Mouse (Mus musculus) adrenal gland, postnatal 10 days (tissue): ENCODE measurements around the gene Slc9a1. TPM values are rescaled to one million over a fixed set of nuclear protein-coding genes. Genes with fewer than 3 reads are reported as not detected.

Experiments used
- DNase-seq: peaks from one replicate; pipeline ENCODE4 v3.0.0; 2021; ENCODE audit warnings: mixed read lengths
- total RNA-seq, 2 experiments: library from RNA; stranded (reverse); gene quantifications; 2 replicates each; pipeline ENCODE4 v1.2.3; 2021

The Slc9a1 gene
- total RNA-seq, 2 experiments from 2014 or later, result 31.9 to 42.5 TPM

DNA sequence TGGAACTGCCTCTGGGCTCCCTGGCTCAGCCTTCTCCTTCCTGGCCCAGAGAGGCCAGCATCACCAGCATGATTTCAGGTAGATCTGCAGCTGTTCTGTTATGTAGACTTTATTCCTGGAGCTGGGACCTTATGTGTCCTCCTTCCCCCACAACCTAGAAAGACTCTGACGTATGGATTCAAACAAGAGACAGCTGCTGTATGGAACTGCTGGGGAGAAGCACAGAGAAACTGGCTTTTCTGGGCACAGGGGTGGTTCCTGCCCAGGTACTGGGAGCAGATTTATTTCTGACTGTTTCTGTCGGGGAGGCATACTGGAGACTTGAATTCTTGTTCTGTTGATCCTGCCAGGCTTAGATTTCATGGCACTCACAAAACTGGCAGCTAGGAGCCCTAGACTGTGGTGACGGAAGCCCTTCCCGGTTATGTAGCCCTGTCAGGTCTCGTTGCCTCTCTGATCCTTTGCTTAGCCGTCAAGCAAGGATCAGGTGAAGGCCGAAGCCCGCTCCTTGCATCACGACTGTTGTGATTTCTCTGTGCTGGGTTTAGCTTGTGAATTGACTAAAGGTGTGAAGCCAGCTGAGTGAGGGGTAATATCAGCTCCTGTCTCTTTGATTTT is 34.2 kb downstream of the Slc9a1 start:
- no peak for DNase-seq

DNA sequence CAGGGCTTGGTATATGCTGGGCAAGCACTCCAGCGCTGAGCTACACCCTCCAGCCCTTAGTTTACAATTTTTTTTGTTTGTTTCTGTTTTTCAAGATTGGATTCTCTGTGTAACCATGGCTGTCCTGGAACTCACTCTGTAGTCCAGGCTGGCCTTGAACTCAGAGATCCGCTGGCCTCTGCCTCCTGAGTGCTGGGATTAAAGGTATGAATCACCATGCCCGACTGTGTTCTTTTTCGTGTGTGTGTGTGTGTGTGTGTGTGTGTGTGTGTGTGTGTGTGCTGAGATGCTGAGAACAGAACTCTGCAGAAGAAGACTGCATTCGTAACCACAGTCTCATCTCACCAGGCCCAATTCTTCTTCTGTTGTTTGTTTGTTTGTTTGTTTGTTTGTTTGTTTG is 34.8 kb downstream of the Slc9a1 start:
- no peak for DNase-seq

DNA sequence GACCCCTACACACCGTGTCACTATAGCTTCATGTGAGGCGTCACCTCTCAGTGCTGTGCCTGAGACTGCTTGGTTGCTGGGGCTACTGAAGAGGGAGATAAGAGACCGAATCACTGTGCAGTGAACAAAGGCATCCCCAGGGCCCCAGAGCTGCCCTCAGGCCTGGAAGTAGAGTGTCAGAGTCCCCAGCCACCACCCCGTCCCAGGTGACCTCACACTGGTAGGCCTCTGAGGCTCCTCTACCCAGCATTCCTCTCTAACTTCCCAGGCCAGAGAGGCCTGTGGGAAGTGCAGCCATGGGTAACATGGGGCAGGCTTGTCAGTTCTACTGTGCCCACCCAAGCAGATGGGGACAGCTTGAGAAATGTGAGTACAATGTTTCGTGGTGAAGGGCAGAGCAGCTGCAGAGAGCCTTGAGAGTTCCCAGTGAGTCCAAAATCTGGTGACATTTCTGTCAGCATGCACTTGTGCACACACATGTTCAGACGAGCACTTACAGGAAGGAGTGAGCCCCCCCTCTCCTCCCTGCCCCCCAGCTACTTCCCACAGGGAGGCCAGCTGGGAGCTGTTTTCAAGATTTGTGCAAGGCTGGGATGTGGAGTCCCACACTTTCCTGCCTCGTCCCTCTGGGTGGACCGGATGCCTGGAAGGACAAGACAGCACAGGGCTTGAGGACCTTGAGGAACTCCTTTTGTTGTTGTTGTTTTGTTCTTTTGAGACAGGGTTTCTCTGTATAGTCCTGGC is 37.0 kb downstream of the Slc9a1 start:
- no peak for DNase-seq

DNA sequence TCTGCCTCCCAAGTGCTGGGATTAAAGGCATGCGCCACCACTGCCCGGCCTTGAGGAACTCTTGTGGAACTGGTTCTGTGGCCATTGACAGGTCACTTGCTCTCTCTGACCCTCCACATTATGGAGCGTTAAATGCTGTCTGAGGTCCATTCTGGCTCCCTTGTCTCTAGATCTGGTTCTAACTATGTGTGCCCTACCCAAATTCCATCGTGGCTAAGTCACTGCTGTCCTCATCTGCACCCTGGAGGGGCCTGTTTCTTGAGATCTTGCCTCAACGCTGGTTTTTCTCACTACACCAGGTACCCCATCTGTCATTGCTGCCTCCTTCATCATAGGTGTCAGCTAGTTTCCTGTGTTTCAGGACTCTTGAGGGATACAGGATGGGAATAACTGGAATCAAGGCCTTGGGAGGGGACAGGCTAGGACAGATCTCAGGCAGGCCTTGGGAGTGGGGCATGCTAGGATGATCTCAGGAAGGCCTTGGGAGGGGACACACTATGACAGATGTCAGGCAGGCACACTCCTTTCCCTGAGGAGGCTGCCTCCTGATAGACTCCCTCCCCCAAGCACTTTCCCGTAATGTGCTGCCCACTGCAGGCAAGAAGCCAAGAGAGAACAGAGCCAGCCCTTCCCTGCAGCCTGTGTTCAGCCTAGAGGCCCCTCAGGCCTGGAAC is 37.7 kb downstream of the Slc9a1 start:
- DNase-seq, result peak; percentile 73

DNA sequence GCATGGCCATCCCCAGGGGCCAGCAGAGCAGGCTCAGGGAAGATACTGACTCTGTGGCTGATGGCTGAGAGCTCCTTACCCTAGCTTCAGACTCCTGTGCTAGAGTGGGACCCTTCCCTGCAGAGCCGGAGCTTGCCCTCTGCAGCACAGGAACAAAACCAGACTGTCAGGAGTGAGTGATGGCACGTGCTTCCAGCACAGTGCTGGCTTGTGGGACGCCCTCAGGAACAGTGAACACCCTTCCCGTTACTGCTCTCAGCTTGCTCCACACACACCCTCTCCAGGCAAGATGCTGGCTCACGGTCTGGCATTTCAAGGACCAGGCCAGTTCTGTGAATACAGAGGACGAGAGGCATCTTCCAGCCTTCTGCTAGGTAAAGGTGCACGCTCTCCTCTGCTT is 38.5 kb downstream of the Slc9a1 start:
- DNase-seq, result no peak

DNA sequence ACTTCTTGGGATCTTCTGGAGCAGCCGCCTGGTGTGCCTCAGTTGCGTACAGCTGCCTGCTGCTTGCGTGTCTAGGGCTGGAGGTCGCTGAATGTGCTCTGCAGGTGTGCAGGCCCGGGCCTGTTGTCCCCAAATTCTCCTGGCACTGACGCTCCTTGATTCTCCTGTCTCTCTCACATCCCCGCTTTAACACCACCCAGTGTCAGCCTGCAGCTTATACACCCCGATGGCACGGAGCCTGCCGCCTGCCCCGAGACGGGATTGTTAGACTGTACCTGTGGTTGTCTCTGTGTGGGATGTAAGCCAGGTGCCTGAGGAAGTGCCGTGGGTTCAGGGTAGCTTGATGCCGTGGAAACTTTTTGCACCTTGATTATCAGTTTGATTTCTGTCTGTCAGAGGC is 41.5 kb downstream of the Slc9a1 start:
- DNase-seq, result no peak

DNA sequence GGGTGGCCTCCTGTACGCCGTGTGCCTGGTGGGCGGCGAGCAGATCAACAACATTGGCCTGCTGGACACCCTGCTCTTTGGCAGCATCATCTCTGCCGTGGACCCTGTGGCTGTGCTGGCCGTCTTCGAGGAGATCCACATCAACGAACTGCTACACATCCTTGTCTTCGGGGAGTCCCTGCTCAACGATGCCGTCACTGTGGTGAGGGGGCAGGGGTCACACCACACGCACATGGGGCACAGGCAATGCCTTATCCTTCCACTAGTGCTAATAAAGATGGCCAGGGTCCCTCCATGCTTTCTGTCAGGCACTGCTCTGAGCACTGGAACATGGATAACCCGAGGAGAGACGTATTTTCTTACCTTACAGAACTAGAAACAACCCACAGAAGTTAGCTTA is 42.6 kb downstream of the Slc9a1 start:
- DNase-seq, result no peak

DNA sequence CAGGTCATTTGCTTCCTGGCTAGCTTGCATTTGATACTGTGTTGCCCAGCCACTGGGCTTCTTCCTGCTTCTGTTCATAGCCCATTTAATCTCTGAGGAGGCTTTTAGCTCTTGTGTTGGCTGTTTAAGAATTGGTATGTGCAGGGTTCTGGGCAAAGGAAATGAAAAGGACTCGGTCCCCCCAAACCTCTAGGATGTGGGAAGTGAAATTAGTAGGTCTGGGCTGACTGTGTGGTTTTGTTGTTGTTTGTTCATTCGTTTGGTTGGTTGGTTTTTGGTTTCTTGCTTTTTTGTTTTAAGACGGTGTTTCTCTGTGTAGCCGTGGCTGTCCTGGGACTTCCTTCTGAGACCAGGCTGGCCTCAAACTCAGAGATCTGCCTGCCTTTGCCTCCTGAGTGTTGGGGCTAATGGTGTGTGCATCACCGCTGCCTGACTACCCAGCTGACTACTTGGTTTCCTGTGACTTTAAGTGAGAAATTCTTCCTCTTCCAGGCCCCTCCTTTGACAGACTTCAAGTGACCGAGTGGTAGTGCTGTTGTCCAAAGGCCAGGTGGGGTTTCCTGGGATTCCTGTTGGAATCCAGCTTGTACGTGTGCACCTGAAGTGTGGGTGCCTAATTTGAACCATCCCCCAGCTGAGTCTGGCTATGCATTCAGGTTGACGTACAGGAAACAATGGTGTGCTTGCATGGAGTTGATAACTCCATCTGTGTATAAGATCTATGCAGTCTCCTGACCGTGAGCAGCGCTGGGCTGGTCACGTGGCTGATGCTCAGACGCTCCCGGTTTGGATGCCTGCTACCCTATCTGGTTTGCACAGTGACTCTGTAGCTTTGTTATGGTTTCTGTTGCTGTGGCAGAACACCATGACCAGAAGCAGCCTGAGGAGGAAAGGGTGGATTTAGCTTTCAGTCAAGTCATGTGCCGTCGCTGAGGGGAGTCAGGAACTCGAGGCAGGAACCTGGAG is 43.4 kb downstream of the Slc9a1 start:
- DNase-seq, result no peak

DNA sequence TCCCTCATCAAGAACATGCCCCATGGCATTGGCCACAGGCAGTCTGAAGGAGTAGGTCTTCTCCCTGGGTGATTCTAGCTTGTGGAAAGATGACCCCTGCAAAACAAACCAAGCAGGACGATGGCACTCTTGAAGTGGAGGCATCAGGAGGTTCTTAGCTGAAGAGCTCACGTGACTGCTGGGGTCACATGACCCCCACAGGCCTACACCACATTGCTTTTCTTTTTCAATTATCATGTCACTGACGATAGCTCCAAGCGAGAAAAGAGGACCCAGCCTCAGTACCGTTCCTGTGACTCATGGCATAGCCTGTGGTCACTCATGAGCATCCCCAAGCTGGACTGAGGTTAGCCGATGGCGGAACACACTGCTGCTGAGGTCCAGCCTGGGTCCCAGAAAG is 44.1 kb downstream of the Slc9a1 start:
- DNase-seq, result no peak

DNA sequence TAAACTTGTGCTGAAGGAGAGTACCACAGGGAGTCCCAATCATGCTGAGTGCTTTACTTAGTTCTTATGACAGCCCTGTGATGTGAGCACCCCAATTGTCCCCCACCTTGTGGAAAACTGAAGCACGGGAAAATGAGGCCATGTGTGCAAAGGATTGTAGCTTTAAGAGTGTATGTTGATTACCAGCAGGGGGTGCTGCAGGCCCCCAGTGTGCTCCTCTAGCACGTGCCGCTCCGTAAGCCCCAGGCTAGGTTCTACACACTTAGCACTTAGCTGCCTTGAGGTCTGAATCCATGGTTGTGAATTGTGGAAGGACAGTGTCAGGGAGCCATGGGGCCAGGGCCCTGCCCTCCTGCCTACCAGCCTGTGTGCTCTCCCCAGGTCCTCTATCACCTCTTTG is 45.4 kb downstream of the Slc9a1 start:
- no peak for DNase-seq

DNA sequence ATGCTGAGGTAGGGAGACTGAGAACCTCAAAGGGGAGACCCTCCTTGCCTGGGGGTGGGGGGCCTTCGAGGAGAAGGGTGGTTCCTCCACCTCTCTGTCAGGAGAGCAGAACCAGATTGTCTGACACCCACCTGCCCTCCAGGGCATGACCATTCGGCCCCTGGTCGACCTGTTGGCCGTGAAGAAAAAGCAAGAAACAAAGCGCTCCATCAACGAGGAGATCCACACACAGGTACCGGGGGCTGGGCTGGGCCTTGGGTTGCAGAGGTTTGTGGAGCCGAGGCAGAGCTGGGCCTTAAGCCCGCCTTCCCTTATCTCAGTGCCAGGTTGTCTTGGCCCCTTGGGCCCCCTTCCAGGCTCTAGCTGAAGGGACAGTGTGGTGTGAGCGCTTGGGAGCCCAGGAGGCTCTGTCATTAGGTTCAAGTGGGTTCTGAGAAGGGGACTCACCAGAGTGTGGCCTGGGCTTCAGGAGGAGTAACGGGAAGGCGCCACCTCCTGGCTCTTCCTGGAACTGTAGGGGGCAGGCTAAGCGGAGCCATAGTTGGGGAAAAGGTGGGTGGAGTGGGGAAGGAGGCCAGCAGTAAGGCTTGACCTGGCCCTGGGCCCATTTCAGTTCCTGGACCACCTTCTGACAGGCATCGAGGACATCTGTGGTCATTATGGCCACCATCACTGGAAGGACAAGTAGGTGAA is 50.0 kb downstream of the Slc9a1 start:
- peak; percentile 84 for DNase-seq

DNA sequence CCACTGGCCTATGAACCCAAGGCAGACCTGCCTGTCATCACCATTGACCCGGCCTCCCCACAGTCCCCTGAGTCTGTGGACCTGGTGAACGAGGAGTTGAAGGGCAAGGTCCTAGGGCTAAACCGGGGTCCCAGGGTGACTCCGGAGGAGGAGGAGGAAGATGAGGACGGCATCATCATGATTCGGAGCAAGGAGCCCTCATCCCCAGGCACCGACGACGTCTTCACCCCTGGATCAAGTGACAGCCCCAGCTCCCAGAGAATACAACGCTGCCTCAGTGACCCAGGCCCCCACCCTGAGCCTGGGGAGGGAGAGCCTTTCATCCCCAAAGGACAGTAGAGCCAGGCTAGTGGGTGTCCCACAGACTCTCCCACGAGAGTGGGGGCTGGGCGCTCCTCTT is 52.5 kb downstream of the Slc9a1 start:
- no peak for DNase-seq

DNA sequence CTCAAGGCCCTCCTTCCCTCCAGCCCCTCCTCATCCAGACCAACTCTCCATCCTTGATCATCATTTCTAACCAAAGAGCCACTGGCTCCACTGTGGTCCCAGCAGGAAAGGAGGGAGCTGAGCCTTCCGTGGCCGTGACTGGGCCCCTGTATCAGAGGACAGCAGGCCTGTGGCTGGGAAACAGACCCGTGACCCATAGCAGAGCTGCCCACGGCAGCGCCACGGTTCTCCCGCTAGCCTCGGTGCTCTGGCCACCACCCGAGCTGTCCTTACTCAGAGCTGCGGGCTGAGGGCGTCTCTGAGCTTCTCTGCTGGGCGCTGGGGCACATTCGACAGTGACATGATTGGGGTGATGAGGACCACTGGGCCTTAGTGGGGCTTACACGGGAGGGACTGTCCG is 53.1 kb downstream of the Slc9a1 start:
- DNase-seq, result no peak

DNA sequence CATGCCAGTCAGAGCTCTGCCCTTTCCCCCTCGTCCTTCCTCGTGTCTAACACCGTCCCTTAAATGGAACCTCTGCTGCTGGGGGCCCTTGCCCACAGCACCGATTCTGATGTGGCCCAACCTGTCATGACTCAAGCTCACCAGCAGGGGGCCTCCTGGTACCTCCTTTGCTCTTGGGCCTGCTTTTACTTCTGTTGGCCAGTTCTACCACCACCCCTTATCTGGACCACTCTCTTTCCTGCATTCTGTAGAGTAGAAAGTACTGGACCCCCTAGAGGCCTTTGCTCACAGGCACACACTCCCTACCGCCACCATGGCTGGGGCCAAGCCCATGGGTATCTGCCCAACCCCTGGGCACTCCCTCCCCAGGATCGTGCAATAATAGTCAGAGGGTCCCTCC is 53.6 kb downstream of the Slc9a1 start:
- DNase-seq, result peak; percentile 68

DNA sequence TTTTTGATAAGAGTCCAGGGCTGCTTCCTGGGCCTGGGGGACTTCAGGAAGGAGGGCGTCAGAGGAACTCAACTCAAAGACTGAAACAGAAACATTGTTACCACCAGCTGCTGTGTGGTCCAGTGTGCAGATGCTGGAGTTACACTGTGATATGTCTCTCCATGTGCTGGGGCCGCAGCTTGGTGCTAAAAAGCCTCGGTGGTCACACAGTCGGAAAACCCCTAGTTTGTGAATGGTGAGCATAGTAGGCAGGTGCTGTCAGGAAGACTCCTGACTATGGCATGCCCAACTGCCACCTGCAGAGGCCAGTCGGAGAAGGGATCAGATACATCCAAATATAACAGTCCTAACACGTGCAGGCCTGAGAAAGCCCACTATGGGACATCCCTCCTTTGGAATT is 54.2 kb downstream of the Slc9a1 start:
- DNase-seq, result no peak

DNA sequence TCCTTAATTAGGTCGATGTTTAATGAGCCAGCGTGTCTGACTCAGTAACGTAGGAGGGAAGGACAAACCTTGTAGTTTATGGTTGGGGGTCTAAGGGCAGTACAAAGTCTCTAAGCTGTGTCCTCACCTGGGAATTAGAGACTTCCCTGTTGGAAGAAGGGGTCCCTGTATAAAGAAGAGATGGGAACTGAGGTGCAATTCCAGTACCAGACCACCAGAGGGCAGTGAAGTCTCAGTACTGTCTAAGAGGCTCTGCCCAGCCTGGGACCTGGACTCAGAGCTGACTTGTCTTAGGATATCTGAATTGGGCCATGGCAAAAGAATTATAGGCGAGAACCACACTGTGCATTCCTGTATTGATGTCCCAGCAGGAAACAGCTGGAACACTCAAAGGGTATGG is 54.6 kb downstream of the Slc9a1 start:
- peak; percentile 80 for DNase-seq

DNA sequence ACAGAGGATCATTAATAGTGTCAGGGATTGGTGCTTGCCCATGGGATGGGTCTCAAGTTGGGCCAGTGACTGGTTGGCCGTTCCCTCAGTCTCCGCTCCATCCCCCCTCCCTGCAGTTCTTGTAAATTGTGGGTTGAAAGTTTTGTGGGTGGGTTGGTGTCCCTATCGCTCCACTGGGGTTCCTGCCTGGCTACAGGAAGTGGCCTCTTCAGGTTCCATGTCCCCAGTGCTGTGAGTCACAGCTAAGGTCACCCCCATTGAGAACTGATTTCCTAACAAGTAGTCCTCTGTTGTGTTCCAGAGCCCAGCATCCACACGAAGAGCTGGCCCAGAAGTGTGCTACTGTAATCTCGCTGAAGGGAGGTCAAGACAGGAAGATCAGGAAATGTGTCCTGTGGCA is 56.6 kb downstream of the Slc9a1 start:
- DNase-seq, result no peak

DNA sequence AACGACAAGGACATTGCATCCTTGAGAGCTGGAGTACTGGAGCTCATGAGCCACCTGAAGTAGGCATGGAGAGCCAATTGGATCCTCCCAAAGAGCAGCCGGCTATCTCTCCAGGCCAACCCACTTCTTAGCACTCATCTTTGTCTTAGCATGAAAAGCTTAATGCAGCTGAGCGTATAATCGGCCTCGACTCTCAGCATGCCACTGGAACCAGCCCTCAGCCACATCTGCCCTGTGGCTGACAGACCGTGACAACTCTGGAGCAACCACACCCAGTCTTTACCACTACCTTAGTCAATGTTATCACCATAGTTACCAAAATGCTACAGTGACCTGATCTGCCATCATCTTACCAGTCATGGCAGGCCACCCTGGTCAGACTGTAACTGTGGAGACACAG is 62.0 kb downstream of the Slc9a1 start:
- no peak for DNase-seq

DNA sequence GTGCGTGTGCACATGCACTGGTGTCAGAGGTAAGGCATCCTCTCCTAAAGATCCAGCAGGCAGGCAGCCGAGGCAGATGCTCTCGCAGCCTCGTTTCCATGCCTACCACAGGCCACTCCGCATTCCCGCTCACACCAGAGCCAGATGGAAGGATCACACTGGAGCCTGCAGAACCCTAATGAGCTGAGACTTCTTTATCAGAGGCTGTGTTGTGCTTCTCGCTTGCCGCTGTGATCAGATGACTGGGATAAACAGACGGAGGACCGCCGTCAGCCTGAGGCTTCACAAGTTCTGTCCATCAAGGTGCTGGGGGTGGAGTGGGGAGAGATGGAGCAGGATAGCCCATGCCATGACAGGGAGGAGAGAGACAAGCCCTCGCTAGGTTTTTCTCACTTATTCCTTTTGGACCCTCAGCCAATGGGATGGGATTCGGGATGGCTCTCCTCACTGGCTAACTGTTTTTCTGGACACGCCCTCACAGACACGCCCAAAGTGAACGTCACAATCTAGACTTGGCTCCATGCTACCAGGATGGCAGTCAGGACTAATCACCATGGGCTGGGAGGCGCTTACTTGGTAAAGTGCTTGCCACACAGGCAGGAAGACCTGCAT is 63.2 kb downstream of the Slc9a1 start:
- no peak for DNase-seq

DNA sequence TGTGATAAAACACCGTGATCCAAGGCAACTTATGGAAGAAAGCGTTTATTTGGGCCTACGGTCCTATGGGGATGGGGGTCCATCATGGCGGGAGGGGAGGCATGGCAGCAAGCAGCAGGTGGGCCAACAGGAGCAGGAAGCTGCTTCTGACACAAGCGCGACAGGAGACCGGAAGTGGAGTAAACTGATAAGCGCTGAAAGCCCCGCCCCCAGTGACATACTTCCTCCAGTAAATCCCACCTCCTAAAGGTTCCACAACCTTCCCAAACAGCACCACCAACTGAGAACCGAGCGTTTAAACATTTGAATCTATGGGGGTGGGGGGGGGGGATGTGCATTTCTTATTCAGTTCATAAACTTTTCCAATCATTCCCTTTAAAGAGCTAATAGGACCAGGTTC is 66.4 kb downstream of the Slc9a1 start:
- DNase-seq, result no peak
